Mouse (Mus musculus) embryo, embryonic 9.5 days (tissue): ENCODE measurements around the gene Tk1.
A peak's percentile ranks its signal among the peaks of the same experiment; 100 is the strongest.
"Not testable (repeated sequence)": the region's sequence is repeated elsewhere in the genome, so short reads cannot be mapped to it uniquely, and the experiment has no call there.

Experiments used
- DNase-seq: peaks from one replicate; pipeline ENCODE4 v3.0.0-alpha.2; 2017; ENCODE audit errors: extremely low spot score

The Tk1 gene

DNA sequence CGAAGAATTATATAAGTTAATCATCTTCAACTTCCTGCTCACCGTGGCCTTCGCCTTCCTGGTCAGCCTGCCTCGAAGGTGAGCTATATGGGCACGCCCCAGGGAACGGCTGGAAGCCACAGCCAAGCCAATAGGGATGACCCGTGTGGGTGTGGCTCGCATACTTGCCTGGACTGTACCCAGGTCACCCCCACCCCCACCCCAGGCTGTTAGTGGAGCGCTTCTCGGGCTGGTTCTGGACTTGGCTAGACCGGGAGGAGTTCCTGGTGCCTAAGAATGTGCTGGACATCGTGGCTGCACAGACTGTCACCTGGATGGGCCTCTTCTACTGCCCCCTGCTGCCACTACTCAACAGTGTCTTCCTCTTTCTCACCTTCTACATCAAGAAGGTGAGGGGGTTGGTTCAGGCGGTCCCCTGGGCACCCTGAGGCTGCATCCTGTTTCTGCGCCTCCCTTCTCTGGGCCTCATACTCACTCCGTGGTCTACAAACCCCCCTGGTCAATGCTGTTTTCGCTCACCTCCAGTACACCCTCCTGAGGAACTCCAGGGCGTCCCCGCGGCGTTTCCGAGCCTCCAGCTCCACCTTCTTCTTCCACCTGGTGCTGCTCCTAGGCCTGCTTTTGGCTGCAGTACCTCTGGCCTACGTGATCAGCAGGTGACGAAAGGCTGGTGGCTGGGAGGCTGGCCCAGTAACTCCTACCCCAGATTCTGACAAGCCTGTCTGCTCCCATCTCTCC is 35.0 kb downstream of the Tk1 start:
- DNase-seq: no peak

DNA sequence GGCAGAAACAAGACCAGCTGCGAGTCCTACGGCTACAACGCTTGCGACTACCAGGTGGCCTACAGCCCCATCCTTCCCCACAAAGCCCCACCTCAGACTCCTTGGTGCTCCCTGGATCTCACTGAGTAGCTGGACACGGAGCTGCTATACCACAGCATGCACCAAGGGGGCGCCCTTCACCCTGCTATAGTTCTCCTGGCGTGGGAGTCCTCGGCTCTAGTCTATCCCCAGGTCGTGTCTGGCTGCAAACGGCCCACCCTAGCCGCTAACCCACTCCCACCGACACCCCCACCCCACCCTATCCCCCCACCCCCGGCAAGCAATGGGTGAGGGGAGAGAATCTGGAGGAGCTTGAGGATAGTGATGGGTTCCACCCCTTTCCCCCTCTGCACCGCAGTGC is 35.6 kb downstream of the Tk1 start:
- DNase-seq: peak; percentile 72

DNA sequence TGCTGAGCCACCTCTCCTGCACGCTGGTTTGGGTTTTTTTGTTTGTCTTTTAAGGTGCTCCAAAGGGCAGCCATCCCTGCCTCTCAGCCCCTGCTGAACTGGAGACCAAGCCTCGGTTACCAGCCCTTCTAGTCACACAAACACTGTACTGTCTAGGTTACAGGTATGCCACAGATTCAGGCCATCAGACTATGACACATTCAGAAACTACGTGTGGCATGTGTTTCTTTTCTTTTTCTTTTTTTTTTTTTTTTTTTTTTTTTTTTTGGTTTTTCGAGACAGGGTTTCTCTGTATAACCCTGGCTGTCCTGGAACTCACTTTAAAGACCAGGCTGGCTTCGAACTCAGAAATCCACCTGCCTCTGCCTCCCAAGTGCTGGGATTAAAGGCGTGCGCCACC is 37.4 kb downstream of the Tk1 start:
- DNase-seq: not testable (repeated sequence)

DNA sequence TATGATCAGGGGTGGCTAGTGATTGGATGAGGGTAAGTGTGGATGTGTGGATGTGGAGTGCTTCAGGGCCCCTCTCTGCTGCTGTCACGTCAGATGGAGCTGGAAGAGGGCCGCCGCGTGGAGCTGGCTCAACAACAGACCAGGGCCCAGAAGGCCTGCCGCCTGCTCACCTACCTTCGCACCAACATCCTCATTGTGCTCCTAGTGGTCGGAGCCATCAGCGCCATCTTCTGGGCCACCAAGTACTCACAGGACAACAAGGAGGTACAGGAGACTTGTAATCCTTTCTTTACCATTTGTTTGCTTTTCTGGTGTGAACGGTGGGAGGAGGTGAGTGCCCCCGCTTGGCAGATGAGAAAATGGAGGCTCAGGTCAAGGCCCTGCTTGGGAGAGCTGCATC is 39.6 kb downstream of the Tk1 start:
- peak; percentile 66 for DNase-seq

DNA sequence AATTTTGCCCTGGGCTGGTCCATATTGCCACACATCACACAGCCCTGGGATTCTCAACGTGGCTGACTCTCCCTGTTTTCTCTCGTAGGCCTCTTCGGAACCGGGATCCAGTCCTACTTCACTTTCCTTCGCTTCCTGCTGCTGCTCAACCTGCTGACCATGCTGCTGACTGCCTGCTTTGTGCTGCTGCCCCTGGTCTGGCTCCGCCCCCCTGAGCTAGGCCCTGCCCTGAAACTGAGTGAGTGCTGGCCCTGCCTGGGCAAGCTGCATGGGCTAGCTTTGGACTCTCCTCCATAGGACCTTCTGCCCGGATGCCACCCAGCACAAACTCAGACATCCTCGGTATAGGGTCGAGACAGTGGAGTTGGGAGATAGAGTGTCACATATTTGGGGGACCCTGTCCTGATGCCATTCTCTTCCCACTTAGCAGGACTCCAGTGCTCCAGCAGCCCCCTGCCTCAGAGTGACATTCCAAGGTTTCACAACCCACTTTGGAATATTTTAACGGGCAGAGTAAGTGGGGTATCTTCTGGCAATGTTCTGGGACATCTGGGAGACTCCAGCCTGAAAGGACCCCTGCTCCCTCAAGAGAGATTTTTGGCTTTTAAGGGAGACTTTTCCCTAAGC is 42.1 kb downstream of the Tk1 start:
- DNase-seq: no peak

DNA sequence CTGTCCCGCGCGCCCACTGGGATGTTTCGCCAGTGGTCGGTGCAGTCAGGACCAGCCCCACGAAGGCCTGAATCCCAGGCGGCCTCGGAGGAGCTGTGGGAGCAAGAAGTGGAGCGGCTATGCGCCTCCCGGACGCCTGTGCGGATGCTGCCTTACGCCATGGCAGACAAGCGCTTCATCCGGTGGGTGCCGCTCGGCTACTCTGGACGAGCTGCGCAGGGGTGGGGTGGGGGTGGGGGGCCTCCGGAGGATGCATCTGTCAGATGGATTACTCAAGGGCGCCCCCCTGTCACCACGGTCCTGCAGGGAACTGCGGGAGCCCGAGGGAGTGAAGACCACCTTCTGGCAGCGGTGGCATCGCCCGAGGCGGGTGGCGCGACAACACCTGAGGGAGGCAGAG is 42.8 kb downstream of the Tk1 start:
- peak; percentile 82 for DNase-seq

DNA sequence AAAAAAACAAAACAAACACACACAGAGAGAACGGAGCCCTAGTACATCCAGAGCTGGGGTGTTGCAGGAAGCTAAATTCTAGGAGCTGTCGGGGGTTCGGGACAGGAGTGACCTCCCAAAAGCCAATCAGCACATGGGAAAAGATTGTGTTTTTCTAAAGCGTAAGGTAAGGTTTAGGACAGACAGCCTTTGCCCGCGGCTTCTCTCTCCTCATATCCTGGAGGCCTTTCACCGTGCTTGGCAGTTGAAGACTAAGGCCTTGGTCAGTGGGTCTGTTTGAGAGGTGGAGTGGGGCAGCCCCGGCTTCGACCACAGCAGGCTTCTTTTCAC is 43.2 kb downstream of the Tk1 start:
- no peak for DNase-seq

DNA sequence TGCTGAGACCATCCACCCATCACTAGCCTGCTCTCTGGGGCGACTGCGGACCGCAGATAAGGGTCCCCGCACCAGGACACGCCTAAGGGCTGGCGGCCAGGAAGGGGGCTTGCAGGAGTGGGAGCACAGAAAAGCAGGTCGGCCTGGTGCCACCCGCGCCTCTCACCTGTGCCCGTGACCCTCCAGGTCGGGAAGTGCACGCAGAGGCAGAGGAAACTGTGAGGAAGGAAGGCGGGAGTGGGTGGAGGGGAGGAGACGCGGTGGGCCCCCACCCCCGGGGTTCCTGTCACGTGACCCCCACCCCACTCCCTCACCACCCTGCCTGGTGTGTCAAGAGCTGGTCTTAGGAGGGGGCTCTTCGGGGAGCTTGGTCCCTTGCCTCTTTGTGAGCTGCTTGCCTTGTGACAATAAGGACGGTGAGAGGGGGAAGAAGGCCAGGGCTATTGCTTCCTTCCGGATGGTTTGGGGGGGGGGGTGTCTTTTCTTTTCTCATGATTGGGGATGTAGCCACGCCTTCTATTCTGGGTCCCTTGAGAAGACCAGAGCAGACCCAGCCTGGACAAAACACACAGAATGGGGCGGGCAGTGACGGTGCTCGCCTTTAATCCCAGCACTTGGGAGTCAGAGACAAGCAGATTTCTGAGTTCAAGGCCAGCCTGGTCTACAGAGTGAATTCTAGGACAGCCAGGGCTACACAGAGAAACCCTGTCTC is 43.7 kb downstream of the Tk1 start, which contains the start of the genes Tmc8 and Tmc6:
Tmc8 (plus strand) TSS at position 84 of the 712 bp plus-strand sequence.
Tmc6 (minus strand) TSS at position 206 of the 712 bp plus-strand sequence.
- DNase-seq: no peak

DNA sequence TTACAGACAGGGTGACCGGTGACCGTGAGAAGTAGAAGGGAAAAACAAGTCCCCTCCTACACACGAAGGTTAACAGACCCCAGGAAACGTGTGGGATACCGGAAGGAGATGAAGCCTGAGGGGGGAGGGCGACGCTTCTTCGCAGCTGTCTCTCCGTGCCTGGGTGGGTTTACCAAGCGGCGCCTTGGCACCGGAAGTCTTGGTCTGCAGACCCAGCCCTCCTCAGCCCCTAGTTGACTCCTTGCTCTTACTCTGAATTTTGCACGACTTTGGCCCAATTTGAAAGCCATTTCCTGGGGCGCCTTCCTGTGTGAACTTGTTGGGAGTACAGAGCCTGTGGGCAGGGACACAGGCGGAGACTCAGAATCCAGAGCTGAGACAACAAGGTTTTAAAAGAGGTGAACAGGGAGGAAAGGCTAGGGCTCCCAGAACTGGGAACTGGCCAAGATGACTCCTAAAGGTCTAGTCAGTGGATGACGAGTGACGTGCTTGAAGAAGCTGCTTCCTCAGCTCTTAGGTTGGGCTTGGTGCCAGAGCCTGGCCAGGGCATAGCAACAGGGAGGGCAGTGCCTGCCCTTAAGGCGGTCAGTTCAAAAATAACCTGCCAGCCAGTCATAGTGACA is 44.6 kb downstream of the Tk1 start:
- DNase-seq: peak; percentile 31

DNA sequence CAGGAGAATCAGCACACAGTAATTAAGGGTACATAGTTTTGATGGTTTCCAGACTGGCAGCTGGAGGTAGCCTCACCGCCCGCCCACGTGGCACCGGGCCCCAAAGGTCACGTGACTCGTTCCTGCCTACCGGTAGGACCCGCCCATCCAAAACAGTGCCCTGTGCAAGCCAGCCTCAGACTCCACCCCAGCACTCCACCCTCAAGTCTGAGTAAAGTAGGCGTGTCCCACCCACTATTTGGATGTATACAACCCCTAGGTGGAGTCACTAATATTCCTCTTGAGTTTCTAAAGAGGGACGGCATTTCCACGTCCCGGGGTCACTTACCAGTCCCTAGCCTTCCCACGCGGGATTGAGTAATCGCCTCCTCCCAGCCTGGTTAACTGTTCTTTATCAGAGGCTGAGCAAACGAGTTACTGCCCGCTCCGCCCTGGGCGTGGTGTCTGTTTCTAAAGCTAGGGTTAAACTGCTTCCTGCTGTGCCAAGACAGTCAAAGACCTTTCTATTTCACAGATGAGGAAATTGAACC is 45.2 kb downstream of the Tk1 start:
- peak; percentile 79 for DNase-seq

DNA sequence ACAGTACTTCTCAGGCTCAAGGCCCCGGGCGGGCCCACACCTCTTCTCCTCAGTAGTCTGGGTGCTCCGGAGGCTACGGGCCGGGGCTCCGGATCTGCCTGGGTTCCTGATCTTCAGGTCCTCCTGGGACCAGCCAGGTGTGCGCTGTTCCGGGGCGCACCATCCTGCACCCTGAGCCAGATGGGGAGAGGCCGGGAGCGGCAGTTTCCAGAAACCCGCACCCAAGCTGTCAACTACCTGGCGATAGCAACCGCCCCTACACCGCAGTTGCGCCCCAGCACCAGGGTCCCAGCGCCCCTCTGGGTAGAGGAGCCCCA is 45.7 kb downstream of the Tk1 start:
- DNase-seq: no peak

DNA sequence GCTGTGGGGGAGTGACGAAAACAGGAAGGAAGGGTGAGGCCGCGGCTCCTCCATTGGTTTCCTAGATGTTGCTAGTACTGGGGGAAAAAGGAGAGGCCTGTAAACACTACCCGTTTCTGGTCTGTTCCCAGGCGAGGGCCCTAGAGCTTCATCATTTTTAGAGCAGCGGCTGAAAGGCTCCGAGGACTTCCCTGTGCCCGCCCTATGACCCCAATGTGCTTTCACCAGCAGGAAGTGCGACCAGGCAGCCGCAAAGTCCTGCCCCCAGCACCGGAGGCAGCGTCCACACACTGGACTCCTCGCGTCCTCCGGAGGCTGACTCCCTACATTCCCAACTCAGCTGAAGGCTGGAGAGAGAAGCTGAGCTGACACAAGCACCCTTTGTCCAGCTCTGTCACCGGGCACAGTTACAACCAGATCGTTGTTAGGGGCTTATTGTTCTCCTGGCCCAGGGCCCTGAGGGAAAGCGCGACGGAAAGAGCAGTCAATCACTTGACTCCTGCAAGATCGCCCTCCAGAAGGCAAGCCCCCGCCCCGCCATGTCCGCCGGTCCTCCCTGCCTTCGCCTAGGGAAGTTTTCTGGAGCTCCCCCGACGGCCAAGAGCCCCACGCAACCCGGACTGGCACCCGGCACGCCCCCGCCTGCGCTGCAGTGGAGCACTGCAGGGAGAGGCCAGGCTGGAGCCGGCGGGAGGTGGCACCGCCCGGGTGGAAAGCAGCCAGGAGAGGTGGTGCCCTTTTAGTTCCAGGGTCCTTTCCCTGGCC is 46.3 kb downstream of the Tk1 start:
- DNase-seq: peak; percentile 76

DNA sequence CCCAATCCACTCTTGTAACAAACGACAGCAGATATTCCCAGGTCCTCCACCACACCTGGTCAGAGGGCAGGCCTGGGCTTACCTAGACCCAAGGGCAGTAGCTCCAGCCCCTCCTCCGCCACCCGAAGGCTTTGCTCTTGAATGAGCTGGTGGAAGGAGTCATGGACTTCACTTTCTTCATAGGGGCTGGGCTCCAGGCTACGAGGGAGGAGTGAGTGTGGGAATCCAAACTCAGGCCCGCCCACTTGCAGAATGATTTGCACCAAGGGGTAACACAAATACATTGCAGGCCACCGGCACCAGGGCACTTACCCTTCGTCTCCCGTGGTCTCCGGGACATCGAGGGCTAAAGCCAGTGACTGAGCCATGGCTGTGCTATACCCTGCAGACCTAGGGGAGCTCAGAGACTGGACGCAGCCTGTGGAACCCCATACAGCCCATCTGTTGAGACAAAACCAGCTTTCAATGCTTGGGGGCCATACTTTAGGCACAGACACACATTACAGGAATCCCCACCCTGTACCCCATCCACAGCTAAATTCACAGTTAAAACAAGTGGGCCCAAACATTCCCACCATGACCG is 47.0 kb downstream of the Tk1 start:
- no peak for DNase-seq

DNA sequence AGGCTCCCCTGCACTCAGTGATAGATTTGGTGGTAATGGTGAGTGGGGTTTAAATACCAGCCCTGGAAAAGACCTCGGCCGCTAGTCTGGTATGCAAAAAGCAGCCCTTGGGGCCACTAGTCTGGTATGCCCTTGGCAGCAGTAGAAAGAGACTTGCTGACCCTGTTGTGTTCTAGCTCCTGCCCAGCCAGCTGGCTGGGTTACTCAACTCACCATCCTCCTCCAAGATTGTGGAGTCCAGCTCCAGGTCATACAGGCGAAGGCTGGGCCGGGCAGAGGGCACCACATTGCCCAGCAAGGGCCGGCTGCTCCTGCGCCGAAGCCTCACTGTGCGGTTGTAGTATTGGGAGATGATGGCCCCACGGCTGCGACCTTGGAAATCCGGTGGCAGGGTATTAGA is 47.9 kb downstream of the Tk1 start:
- no peak for DNase-seq

DNA sequence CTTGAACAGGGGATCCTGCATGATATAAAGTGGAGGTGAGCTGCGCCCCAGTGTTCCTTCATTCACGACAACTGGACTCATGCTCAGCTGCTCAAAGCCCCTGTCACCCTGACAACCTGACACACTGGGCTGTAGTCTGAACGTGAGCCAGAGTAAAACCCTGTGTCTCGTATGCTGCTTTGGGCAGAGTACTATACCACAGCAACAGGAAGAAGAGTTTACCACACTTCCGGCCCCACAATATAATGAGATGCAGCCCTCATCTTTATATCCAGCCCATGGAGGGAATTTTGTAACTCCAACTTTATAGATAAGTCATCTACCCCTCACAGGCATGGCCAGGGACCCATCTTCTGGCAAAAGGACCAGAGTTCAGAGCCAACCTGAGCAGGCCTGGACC is 48.8 kb downstream of the Tk1 start:
- DNase-seq: no peak

DNA sequence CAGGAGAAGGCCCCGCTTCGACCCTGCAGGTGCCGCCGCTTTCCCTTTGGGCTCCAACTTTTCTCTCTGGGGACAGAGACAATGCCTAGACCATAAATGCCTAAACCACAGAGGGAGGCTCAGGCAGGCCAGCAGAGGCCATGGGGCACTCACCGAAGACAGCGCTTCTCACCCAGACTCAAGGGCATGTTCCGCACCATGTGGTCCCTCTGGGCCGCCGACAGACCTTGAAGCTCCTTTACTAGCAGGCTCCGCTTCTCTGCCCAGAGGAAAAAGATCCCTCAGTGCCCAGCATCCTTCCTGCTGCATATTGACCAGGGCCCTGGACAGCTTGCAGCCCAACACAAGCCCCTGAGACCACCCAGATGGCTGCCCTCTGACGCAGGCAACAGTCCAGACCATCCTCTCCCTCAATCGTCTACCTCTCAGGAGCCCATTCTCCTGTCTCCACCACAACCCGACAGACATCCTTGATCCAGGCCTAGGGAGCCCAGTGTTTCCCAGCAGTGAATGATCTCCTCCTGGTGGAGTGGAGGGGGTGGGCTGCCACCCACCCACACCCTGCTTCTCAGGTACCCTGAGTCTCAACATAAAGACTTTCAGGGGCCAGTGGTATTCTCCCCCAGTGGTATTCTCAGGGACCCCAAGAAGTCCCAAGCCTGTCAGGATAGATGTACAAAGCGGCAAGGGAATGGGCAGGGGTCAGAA is 49.7 kb downstream of the Tk1 start:
- DNase-seq: no peak

DNA sequence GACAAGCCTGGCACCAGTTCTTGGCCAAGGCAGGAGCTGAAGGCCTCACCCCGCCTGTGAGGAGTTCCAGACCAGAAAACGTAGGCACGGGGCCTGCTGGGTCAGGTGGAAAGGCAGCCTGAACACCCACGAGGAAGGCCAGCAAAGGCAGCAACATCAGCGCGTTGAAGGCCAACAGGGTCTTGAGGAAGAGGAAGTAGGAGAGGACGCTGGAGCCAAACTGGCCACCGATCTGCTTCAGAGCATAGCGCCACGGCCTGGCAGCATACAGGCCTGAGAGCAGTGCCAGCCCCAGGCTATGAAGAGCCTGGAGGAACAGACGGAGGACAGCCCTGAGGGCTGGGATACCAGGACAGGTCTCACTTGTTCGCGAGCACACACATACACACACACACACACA is 50.4 kb downstream of the Tk1 start:
- DNase-seq: no peak

DNA sequence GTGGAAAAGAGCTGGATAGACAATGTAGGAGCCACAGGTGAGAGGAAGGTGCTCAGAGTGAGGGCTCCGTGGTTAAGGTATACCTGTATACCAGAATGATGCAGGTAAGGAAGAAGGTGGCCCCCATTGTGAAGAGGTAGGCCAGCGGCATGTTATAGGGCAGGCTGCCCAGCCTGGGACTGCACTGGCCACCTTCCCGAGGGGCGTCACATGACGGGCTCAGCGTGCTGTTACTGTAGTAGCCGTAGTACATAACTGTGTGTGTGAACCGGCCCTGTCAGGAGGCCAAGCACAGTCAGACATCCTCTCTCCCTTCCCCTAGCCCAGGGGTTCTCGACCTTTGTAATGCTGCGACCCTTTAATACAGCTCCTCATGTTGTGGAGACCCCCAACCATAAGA is 51.0 kb downstream of the Tk1 start:
- no peak for DNase-seq

DNA sequence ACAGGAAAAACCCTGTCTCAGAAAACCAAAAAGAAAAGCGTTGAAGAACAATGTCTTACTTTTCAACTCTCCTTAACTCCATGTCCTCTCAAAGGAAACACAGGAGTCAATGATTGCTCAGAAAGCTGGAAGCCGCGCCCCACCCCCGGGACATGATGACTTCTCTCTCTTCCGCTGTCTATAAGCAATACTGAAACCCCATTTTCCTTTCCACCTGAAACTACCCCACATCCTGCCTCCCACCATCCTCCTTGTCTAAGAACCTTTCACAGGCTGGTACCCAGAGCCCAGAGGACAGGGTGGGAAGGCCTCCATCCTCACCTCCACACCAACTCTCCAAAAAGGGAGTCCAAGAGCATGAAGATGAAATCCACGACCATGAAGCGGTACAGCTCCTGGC is 53.5 kb downstream of the Tk1 start:
- DNase-seq: no peak

DNA sequence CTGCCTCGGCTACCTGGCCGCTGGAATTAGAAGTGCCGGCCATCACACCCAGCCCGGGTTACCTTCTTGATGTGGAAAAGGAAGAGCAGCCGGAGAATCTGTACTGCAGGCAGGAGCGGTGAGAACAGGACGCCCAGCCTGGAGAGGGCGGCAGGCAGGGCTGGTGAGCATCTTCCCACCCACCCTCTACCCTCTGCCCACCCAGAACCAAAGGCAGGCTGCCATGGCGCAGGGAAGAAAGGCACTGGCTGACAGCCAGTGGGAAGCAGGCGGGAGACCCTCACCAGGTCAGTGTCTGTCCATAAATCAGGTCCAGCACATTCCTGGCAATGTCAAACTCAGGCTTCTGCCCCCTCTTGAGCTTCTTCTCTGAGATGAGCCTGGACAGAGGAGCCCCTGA is 55.5 kb downstream of the Tk1 start:
- DNase-seq: no peak

DNA sequence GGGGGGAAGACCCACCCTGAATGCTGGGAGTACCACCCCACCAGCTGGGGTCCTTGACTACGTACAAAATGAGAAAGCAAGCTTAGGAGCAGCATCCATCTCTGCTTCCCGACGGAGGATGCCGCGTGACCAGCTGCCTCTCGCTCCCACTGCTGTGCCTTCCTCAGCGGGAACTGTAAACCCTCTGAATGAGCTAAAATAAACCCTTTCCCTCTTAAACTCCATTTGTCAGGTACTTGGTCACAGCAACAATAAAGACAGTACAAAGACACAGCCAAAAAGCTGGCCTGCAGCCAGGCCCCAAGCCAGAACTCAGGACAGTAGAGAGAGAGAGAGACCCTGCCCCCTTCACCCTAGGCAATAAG is 56.2 kb downstream of the Tk1 start:
- no peak for DNase-seq
